Mouse (Mus musculus) embryo, embryonic 9.5 days (tissue): ENCODE data around the gene Vmn1r62.
"Not testable (repeated sequence)": the region's sequence is repeated elsewhere in the genome, so short reads cannot be mapped to it uniquely, and the experiment has no call there.

Experiments used
- DNase-seq: peaks from one replicate; pipeline ENCODE4 v3.0.0-alpha.2; 2017; ENCODE audit errors: extremely low spot score

The Vmn1r62 gene

GRCm38 (mm10) chr7:5673331-5673730 is at the start of gene Vmn1r62:
Gene Vmn1r62 (plus strand): TSS chr7:5673631.
- DNase-seq, result not testable (repeated sequence)
